Mouse (Mus musculus): Measurements from ENCODE around the gene Nfia. TPM values are rescaled to one million over a fixed set of nuclear protein-coding genes. Genes with fewer than 3 reads are reported as not detected.

The Nfia gene
- total RNA-seq, 2 experiments from 2014 or later, result 196 to 199 TPM

- intact Hi-C loops (cut with DNase I), result loop anchor here (5.0 kb wide), 5 partner anchors 56 to 399 kb away; partner anchors contain the start of gene E130114P18Rik
- no peak for DNase-seq
Observed at GRCm38 (mm10) chr4:97923248-97923647, 150.7 kb downstream of the Nfia start.

GRCm38 (mm10) chr4:97923876-97924316, 151.4 kb downstream of the Nfia start:
- intact Hi-C loops (cut with DNase I), result loop anchor here (5.0 kb wide), 5 partner anchors 57 to 398 kb away; partner anchors contain the start of gene E130114P18Rik
- peak; percentile 81 to 83 for DNase-seq

GRCm38 (mm10) chr4:97924414-97924813, 151.9 kb downstream of the Nfia start:
- intact Hi-C loops (cut with DNase I), result loop anchor here (5.0 kb wide), 5 partner anchors 57 to 398 kb away; partner anchors contain the start of gene E130114P18Rik
- no peak for DNase-seq

- no peak for DNase-seq
- intact Hi-C loops (cut with DNase I), result loop anchor here (5.0 kb wide), 5 partner anchors 58 to 397 kb away; partner anchors contain the start of gene E130114P18Rik
Observed at GRCm38 (mm10) chr4:97924855-97925254, 152.3 kb downstream of the Nfia start.

- DNase-seq, result no peak
- intact Hi-C loops (cut with DNase I), result no loop called here
Observed at GRCm38 (mm10) chr4:97925644-97926043, 153.1 kb downstream of the Nfia start.

- intact Hi-C loops (cut with DNase I), result no loop called here
- no peak for DNase-seq
Observed at GRCm38 (mm10) chr4:97926607-97927308, 154.2 kb downstream of the Nfia start.

- no peak for DNase-seq
- intact Hi-C loops (cut with DNase I), result no loop called here
Observed at GRCm38 (mm10) chr4:97927309-97927656, 154.7 kb downstream of the Nfia start.

- intact Hi-C loops (cut with DNase I), result no loop called here
- DNase-seq, result no peak
Observed at GRCm38 (mm10) chr4:97936371-97936770, 163.8 kb downstream of the Nfia start.

- DNase-seq, result peak in 1 of 2 experiments; percentile 55
- intact Hi-C loops (cut with DNase I), result no loop called here
Observed at GRCm38 (mm10) chr4:97936912-97937311, 164.4 kb downstream of the Nfia start.

GRCm38 (mm10) chr4:97939492-97939891, 167.0 kb downstream of the Nfia start:
- intact Hi-C loops (cut with DNase I), result no loop called here
- DNase-seq, result no peak

GRCm38 (mm10) chr4:97939920-97940520, 167.5 kb downstream of the Nfia start:
- intact Hi-C loops (cut with DNase I), result no loop called here

GRCm38 (mm10) chr4:97941616-97942015, 169.1 kb downstream of the Nfia start:
- intact Hi-C loops (cut with DNase I), result no loop called here
- DNase-seq, result no peak

More at GRCm38 (mm10) chr4:97939920-97940520, 167.5 kb downstream of the Nfia start:
- no peak for DNase-seq

- intact Hi-C loops (cut with DNase I), result no loop called here
- no peak for DNase-seq
Observed at GRCm38 (mm10) chr4:97944309-97944708, 171.8 kb downstream of the Nfia start.

- intact Hi-C loops (cut with DNase I), result no loop called here
- no peak for DNase-seq
Observed at GRCm38 (mm10) chr4:97947484-97947883, 174.9 kb downstream of the Nfia start.

GRCm38 (mm10) chr4:97948250-97948649, 175.7 kb downstream of the Nfia start:
- intact Hi-C loops (cut with DNase I), result no loop called here
- DNase-seq, result no peak

- intact Hi-C loops (cut with DNase I), result no loop called here
- DNase-seq, result no peak
Observed at GRCm38 (mm10) chr4:97950341-97951071, 178.0 kb downstream of the Nfia start.

GRCm38 (mm10) chr4:97953886-97954285, 181.4 kb downstream of the Nfia start:
- no peak for DNase-seq
- intact Hi-C loops (cut with DNase I), result no loop called here

- intact Hi-C loops (cut with DNase I), result no loop called here
- no peak for DNase-seq
Observed at GRCm38 (mm10) chr4:97958121-97958520, 185.6 kb downstream of the Nfia start.

GRCm38 (mm10) chr4:97962856-97963255, 190.3 kb downstream of the Nfia start:
- DNase-seq, result no peak
- intact Hi-C loops (cut with DNase I), result no loop called here

- DNase-seq, result no peak
- intact Hi-C loops (cut with DNase I), result no loop called here
Observed at GRCm38 (mm10) chr4:97963951-97964350, 191.4 kb downstream of the Nfia start.

- DNase-seq, result no peak
Observed at GRCm38 (mm10) chr4:97968786-97969348, 196.3 kb downstream of the Nfia start.

More at GRCm38 (mm10) chr4:97968786-97969348, 196.3 kb downstream of the Nfia start:
- intact Hi-C loops (cut with DNase I), result no loop called here
